Mouse (Mus musculus): ENCODE data around the gene Stambp. TPM values are rescaled to one million over a fixed set of nuclear protein-coding genes. Genes with fewer than 3 reads are reported as not detected.

The Stambp gene
- polyA plus RNA-seq, 1 experiment: 5.2 TPM

DNA sequence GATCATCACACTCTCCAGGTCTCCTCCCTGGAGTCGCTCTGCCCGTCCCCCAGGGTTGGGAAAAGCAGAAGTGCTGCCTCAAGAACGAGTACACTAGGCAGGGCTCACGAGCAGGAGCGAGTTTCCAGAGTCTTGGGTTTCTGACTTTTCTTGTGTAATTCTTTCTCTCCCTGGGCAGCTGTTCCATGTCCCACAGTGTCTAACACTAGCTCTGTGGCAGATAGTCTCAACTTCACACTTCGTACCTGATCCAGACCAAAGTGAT is 35.8 kb downstream of the Stambp start:
- 36% methylated on average over 6 of the region's 6 CpGs for WGBS
- Histone ChIP-seq H3K36me3 (ENCODE audit: control insufficient read depth, insufficient read depth, low read length) (no peaks in the 10 kb centered on the region), H3K4me3 (ENCODE audit: extremely low read depth, insufficient read depth, insufficient read length) (no peak overlapping the region), H3K27me3 (ENCODE audit: control insufficient read depth, insufficient read depth, low read length) (no peaks in the 10 kb centered on the region), H3K4me1 (ENCODE audit: control insufficient read depth, insufficient read depth, insufficient read length) (no peaks in the 10 kb centered on the region), H3K27ac (ENCODE audit: insufficient read depth, low read length) (no peak overlapping the region)
- no peak for DNase-seq (ENCODE audit: low read depth in 1 of 2, low spot score in 2 of 2)
- TF ChIP-seq CTCF (IDR thresholded peaks at IDR 0.05; ENCODE audit: extremely low read depth, insufficient read depth, insufficient read length, insufficient replicate concordance): no peak
- TF ChIP-seq POLR2A (IDR thresholded peaks at IDR 0.05; ENCODE audit: low read depth, low read length): no peak

DNA sequence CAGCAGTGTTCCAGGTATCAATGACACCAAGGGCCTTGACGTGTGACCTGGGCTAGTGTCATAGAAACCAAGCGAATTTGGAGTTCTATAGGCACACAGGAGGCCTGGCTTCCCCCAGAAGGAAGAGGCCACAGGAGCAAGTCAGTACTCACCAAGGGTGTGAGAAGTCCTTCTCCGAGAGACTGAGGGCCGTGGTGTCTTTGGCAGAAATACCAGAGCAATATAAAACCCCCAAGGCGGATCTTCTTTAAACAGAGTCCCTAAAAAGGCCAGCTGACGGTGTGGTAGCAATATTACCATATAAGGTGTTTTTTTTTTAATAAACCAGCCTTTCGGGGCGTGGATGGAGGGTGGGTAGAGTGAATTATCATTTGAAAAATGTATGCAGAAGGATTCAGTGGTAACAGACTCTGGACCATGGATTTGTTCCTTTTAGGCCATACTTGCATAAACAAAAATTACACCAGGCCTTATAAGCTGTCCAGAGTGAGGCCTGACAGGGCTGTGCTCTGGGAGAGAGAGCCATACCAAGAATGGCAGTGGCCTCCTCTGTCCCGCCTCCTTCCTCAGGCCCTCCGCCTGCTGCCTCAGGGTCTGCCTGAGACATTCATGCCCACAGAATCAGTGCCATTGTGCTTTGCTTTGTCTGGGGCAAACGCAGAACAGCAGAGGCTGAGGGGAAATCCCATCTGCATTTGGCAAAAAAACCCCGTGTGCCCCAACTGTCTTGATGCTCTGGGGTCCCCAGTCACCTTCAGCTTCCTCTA is 36.3 kb downstream of the Stambp start, which contains the start of gene Actg2:
Actg2 (minus strand) TSS at position 238 of the 767 bp plus-strand sequence.
- no peak for DNase-seq (ENCODE audit: low read depth in 1 of 2, low spot score in 2 of 2)
- no peak for TF ChIP-seq CTCF (IDR thresholded peaks at IDR 0.05; ENCODE audit: extremely low read depth, insufficient read depth, insufficient read length, insufficient replicate concordance)
- Histone ChIP-seq H3K36me3 (ENCODE audit: control insufficient read depth, insufficient read depth, low read length) (no peaks in the 10 kb centered on the region), H3K4me3 (ENCODE audit: extremely low read depth, insufficient read depth, insufficient read length) (no peak within 1 kb of the TSS), H3K27ac (ENCODE audit: insufficient read depth, low read length) (no peak within 1 kb of the TSS), H3K27me3 (ENCODE audit: control insufficient read depth, insufficient read depth, low read length) (no peaks in the 10 kb centered on the region), H3K4me1 (ENCODE audit: control insufficient read depth, insufficient read depth, insufficient read length) (no peaks in the 10 kb centered on the region)
- WGBS: 70% methylated on average over 12 of the region's 12 CpGs

DNA sequence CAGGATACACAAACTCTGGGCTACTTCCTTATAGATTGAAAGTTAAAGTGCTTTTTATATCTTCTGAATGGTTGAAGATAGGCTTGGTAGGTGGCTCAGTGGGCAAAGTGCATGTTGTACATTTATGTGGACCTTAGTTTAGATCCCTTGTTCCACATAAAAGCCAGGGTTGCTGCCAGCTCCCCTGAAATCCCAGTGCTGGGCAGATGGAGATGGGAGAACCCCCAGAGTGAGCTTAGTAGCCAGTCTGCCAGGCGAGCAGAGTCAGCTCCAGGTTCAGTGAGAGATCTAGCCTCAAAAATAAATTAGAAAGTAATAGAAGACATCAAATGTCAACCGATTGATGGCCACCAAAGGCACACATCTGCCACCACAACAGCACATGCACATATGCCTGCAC is 39.9 kb downstream of the Stambp start:
- no peak overlapping the region for H3K27ac ChIP-seq (ENCODE audit: insufficient read depth, low read length)
- H3K4me1 ChIP-seq (ENCODE audit: control insufficient read depth, insufficient read depth, insufficient read length): no peaks in the 10 kb centered on the region
- H3K27me3 ChIP-seq (ENCODE audit: control insufficient read depth, insufficient read depth, low read length): no peaks in the 10 kb centered on the region
- H3K36me3 ChIP-seq (ENCODE audit: control insufficient read depth, insufficient read depth, low read length): no peaks in the 10 kb centered on the region
- 77% methylated on average over 2 of the region's 2 CpGs for WGBS
- no peak for DNase-seq (ENCODE audit: low read depth in 1 of 2, low spot score in 2 of 2)
- H3K4me3 ChIP-seq (ENCODE audit: extremely low read depth, insufficient read depth, insufficient read length): no peak overlapping the region
- TF ChIP-seq CTCF (IDR thresholded peaks at IDR 0.05; ENCODE audit: extremely low read depth, insufficient read depth, insufficient read length, insufficient replicate concordance) (no peak), POLR2A (IDR thresholded peaks at IDR 0.05; ENCODE audit: low read depth, low read length) (no peak)

DNA sequence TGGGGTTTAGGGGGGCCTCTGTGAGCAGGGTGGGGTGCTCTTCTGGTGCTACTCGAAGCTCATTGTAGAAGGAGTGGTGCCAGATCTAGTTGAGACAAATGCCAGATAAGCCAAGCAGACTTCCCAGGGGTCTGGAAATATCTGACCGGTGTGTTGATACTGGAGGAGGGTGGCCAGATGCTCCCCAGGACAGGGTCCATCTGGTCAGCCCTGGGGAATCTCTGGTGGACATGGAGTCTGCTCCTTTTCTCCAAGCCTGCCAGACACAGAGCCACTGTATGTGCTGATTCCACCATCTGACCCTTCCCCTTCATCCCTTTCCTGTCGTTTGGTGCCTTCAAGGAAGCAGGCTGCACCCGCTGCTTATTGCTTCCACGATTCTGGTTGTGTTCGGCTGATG is 49.3 kb downstream of the Stambp start:
- DNase-seq (ENCODE audit: low read depth in 1 of 2, low spot score in 2 of 2): no peak
- 74% methylated on average over 6 of the region's 6 CpGs for WGBS
- Histone ChIP-seq H3K4me1 (ENCODE audit: control insufficient read depth, insufficient read depth, insufficient read length) (no peaks in the 10 kb centered on the region), H3K4me3 (ENCODE audit: extremely low read depth, insufficient read depth, insufficient read length) (no peak overlapping the region), H3K27me3 (ENCODE audit: control insufficient read depth, insufficient read depth, low read length) (no peaks in the 10 kb centered on the region), H3K36me3 (ENCODE audit: control insufficient read depth, insufficient read depth, low read length) (no peaks in the 10 kb centered on the region), H3K27ac (ENCODE audit: insufficient read depth, low read length) (no peak overlapping the region)
- TF ChIP-seq CTCF (IDR thresholded peaks at IDR 0.05; ENCODE audit: extremely low read depth, insufficient read depth, insufficient read length, insufficient replicate concordance): no peak
- no peak for TF ChIP-seq POLR2A (IDR thresholded peaks at IDR 0.05; ENCODE audit: low read depth, low read length)

DNA sequence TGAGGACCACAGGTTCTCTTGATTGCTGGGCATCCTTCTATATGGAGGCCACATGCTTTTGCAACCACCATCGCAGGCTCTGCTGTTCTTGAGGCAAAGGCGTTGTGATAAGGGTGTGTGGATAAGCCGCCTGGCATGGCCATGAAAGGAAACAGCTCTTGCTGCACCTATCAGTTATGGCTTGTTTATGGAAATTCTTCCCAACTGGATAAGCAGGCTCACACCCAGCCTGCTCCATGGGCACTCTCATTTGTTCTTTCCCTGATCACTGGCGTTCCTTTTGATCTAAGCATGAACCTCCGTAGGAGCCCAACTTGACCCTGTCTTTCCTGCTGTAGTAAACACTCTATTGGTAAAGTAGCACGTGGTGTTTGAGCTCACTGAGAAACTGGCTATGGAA is 50.7 kb downstream of the Stambp start:
- H3K27me3 ChIP-seq (ENCODE audit: control insufficient read depth, insufficient read depth, low read length): no peaks in the 10 kb centered on the region
- no peaks in the 10 kb centered on the region for H3K36me3 ChIP-seq (ENCODE audit: control insufficient read depth, insufficient read depth, low read length)
- no peak for DNase-seq (ENCODE audit: low read depth in 1 of 2, low spot score in 2 of 2)
- no peak overlapping the region for H3K4me3 ChIP-seq (ENCODE audit: extremely low read depth, insufficient read depth, insufficient read length)
- WGBS: 77% methylated on average over 6 of the region's 6 CpGs
- H3K27ac ChIP-seq (ENCODE audit: insufficient read depth, low read length): no peak overlapping the region
- H3K4me1 ChIP-seq (ENCODE audit: control insufficient read depth, insufficient read depth, insufficient read length): no peaks in the 10 kb centered on the region
- TF ChIP-seq POLR2A (IDR thresholded peaks at IDR 0.05; ENCODE audit: low read depth, low read length) (no peak), CTCF (IDR thresholded peaks at IDR 0.05; ENCODE audit: extremely low read depth, insufficient read depth, insufficient read length, insufficient replicate concordance) (no peak)

DNA sequence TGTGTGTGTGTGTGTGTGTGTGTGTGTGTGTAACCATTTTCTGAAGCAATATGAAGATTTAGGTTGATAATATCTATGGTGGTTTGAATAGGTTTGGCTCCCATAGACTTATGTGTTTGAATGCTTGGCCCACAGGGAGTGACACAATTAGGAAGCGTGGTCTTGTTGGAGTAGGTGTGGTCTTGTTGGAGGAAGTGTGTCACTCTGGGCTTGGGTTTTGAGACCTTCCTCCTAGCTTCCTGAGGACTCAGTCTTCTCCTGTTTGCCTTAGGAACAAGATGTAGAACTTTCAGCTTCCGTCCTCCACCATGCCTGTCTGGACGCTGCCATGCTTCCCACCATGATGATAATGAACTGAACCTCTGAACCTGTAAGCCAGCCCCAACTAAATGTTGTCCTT is 53.9 kb downstream of the Stambp start:
- Histone ChIP-seq H3K27me3 (ENCODE audit: control insufficient read depth, insufficient read depth, low read length) (no peaks in the 10 kb centered on the region), H3K27ac (ENCODE audit: insufficient read depth, low read length) (no peak overlapping the region), H3K4me1 (ENCODE audit: control insufficient read depth, insufficient read depth, insufficient read length) (no peaks in the 10 kb centered on the region), H3K36me3 (ENCODE audit: control insufficient read depth, insufficient read depth, low read length) (no peaks in the 10 kb centered on the region), H3K4me3 (ENCODE audit: extremely low read depth, insufficient read depth, insufficient read length) (no peak overlapping the region)
- WGBS: 61% methylated on average over 3 of the region's 3 CpGs
- DNase-seq (ENCODE audit: low read depth in 1 of 2, low spot score in 2 of 2): no peak
- no peak for TF ChIP-seq POLR2A (IDR thresholded peaks at IDR 0.05; ENCODE audit: low read depth, low read length)
- no peak for TF ChIP-seq CTCF (IDR thresholded peaks at IDR 0.05; ENCODE audit: extremely low read depth, insufficient read depth, insufficient read length, insufficient replicate concordance)

DNA sequence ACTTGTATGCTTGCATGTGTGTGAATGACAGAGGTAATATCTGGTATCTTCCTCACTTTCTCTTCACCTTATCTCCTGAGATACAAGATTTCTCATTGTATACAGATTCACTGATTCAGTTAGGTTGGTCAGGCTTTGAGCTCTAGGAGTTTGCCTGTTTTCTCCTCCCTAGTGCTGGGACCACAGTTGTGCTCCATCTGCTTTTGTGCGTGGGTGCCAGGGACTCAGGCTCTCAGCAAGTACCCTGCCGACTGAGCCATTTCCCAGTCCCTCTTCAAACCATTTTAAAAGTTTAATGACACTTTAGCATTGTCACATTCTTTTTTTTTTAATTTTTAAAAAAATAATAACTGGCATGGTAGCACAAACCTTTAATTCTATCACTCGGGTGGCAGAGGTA is 57.4 kb downstream of the Stambp start:
- no peaks in the 10 kb centered on the region for H3K27me3 ChIP-seq (ENCODE audit: control insufficient read depth, insufficient read depth, low read length)
- no peak overlapping the region for H3K4me3 ChIP-seq (ENCODE audit: extremely low read depth, insufficient read depth, insufficient read length)
- WGBS: 83% methylated on average over 3 of the region's 3 CpGs
- no peaks in the 10 kb centered on the region for H3K36me3 ChIP-seq (ENCODE audit: control insufficient read depth, insufficient read depth, low read length)
- no peak overlapping the region for H3K27ac ChIP-seq (ENCODE audit: insufficient read depth, low read length)
- no peaks in the 10 kb centered on the region for H3K4me1 ChIP-seq (ENCODE audit: control insufficient read depth, insufficient read depth, insufficient read length)
- no peak for DNase-seq (ENCODE audit: low read depth in 1 of 2, low spot score in 2 of 2)
- TF ChIP-seq CTCF (IDR thresholded peaks at IDR 0.05; ENCODE audit: extremely low read depth, insufficient read depth, insufficient read length, insufficient replicate concordance) (no peak), POLR2A (IDR thresholded peaks at IDR 0.05; ENCODE audit: low read depth, low read length) (no peak)

Data from spleen, adult 2 months (tissue).